Mouse (Mus musculus) layer of hippocampus, postnatal 25 days (tissue): ENCODE data around the gene Opalin. TPM values are rescaled to one million over a fixed set of nuclear protein-coding genes. Genes with fewer than 3 reads are reported as not detected.

Source experiments
- DNase-seq, 2 experiments: peaks; one replicate each; pipeline ENCODE4 v3.0.0; 2022; ENCODE audit warnings: mixed read lengths in 2 of 2, low spot score in 1 of 2; ENCODE audit errors: extremely low spot score in 1 of 2
- total RNA-seq, 2 experiments: library from RNA; stranded (reverse); gene quantifications; 2 replicates each; pipeline ENCODE4 v1.2.3; 2021

The Opalin gene
- total RNA-seq, 2 experiments from 2014 or later, result 20.0 to 22.9 TPM

- no peak for DNase-seq
Observed at GRCm38 (mm10) chr19:41081589-41081988, 4.7 kb upstream of the Opalin start.

GRCm38 (mm10) chr19:41073746-41074455 lies 3.0 kb downstream of the Opalin start:
- no peak for DNase-seq

GRCm38 (mm10) chr19:41071500-41071899 lies 5.4 kb downstream of the Opalin start:
- DNase-seq, result peak; percentile 89 to 99

- no peak for DNase-seq
Observed at GRCm38 (mm10) chr19:41054702-41055101, 22.2 kb downstream of the Opalin start.

GRCm38 (mm10) chr19:41053530-41053929 lies 23.4 kb downstream of the Opalin start:
- peak in 1 of 2 experiments; percentile 27 for DNase-seq

- no peak for DNase-seq
Observed at GRCm38 (mm10) chr19:41052247-41052646, 24.7 kb downstream of the Opalin start.

- no peak for DNase-seq
Observed at GRCm38 (mm10) chr19:41051714-41052113, 25.2 kb downstream of the Opalin start.

- DNase-seq, result no peak
Observed at GRCm38 (mm10) chr19:41048187-41048559, 28.7 kb downstream of the Opalin start.

DNA sequence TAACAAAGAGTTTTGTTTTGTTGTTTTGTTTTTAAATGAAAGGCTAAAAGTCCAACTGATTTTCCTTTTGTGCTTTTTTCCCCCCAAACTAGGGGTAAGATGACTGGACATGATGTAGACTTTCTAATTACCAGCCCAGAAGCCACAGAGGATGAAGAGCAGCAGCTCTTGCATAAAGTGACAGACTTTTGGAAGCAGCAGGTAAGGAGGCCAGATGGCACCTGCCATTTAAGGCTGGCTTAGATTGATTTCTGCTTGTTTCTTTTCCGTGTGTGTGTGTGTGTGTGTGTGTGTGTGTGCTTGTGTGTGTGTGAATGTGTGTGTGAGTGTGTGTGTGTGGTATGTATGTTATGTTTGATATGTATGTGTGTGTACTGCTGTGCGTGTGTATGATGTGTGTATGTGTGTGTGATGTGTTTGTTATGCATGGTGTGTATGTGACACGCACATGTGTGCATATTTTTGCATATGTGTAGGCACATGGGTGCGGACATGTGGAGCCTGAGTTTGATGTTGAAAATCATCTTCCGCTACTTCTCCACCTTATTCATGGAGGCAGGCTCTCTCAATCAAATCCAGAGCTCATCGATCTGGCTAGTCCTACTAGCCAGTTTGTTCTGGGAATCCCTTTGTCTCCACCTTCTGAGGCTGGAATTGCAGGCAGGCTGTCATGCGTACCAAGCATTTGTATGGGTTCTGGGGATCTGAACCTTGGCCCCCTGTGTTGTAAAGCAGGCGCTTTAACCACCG lies 29.3 kb downstream of the Opalin start:
- peak in 1 of 2 experiments; percentile 59 for DNase-seq

- no peak for DNase-seq
Observed at GRCm38 (mm10) chr19:41045091-41045770, 31.7 kb downstream of the Opalin start.

DNA sequence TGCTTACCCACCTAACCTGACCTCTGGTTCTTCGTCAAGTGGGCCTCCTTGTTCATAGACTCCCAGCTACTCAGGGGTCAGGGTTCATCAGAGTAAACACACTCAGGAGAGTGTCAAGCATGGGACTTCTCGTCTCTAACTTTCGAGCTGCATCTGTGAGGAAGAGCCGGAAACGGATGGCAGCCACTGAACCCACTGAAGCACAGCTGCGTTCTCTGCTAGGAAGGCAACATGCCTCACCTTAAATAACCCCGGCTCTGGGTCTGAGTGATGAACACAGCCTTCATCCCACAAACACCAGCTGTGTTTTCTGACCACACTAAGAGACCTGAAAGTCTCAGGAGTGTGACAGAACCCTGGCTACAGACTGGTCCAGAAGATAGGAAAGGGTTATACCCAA lies 37.8 kb downstream of the Opalin start:
- DNase-seq, result no peak

DNA sequence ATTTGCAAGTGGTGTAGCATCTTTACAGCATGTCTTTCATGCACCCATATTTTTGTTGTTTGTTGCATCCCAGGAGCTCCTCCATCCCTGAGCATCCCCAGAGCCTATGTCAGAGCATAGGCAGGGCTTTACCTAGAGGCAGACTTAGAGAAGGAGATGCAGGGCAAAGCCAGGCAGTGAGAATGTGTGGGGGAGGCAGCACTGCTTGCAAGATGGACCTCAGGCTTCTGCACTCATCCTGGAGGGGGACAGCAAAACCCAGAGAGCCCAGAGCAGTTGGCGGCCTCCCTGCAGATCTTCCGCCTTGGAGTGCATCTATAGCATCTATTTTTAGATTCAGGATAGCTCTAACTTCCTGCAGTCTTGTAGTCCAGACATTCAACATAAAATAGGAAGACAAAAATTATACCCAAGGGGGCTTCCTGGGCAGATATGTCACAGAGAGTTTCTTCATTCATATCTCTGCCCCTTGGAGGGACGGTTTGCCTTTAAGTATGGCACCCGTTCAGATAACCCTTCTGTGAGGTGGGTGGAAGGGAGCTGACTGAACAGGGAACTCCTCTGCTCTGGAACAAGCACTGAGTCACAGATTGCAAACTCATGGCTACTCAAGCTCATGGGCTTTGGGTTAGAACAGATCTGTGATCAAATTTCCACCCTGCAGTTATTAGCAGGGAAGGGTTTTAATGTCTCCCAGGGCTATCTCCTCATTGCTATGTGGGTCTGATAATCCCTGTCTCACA lies 40.9 kb downstream of the Opalin start:
- DNase-seq, result no peak

DNA sequence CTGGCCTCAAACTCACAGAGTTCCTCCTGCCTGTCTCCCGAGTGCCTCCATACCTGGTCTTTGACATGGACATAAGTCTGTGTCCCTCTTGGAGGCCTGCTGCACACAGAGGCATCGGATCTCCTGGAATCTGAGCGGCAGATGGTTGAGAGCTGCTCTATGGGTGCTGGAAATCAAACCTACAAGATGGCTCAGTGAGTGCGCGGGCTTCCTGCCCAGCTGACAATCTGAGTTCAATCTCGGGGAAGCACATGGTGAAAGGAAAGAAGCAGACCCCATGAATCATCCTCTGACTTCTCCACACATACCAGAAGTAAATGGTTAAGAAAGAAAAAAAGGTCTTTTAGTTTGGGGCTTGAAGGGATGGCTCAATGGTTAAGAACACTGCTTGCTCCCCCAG lies 45.0 kb downstream of the Opalin start:
- DNase-seq, result no peak

DNA sequence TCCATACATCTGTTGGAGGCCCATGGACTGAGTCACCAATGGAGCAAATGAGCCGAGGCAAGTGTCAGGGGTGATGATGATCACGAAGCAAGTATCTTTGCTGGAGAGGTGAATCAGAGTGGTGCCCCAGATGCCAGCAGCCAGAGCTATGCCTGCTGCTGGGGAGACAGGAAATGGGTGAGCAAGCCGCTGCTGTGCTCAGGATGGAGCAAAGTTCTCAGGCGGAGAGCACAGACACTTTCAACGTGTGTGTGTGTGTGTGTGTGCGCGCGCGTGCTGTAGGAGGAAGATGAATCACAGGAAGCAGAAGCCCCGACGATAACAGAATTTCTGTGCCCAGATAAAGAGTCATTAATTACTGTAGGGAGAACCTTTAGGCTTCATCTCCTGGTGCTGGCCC lies 45.9 kb downstream of the Opalin start:
- DNase-seq, result no peak

- DNase-seq, result no peak
Observed at GRCm38 (mm10) chr19:41030161-41030560, 46.8 kb downstream of the Opalin start.

DNA sequence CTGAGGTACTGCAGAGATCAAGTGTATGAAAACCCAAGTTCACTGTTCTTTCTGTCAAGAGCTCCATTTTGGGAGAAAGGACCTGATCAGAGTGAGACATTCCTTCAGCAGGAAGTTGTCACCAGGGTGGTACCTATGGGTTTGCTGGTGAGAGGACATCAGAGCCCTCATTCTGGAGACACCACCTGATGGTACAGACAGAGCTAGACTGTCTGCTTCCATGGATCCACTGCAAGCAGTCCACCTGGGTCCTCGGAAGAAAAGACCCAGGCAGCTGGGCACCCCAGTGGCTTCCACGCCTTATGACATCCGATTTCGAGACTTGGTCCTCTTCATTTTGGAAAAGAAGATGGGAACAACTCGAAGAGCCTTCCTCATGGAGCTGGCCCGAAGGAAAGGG lies 47.7 kb downstream of the Opalin start, which contains the start of gene Dntt:
Gene Dntt, plus strand, starts transcription at position 57 of the 400 bp plus-strand sequence.
- DNase-seq, result no peak

DNA sequence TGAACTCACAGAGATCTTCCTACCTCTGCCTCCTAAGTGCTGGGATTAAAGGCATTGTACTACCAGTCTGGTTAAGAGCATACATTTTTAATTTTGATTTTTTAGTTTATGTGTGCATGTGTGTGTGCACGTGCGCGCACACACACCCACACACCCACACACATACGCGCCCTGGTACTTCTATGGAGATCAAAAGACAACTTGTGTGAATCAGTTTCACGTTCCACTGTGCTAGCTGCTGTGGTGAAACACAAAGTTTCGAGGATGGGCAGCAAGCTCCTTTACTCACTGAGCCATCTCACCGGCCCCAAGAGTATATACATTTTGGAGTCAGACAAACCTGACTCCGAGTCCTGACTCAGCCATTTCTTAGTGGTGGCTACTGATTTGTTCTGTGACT lies 49.3 kb downstream of the Opalin start:
- no peak for DNase-seq

GRCm38 (mm10) chr19:41027024-41027423 lies 49.9 kb downstream of the Opalin start:
- DNase-seq, result no peak

- no peak for DNase-seq
Observed at GRCm38 (mm10) chr19:41026551-41026950, 50.4 kb downstream of the Opalin start.

DNA sequence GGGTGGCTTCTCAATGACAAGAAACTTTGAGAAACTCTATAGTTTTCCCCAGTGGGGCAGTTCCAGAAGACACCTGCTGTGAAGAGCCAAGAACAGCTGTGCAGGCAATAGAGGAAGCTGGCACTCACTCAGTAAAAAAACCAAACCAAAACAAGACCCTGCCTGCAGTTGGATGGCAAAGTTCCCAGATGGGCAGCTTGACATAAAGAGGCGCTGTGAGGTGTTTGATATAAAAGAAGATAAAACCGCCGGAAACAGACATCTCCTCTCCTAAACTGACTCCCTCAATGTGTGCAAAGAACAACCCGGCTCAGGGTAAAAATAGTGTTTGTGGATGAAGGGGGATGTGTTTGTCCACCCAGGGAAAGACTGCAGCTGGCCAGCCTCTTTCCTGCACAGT lies 54.7 kb downstream of the Opalin start:
- DNase-seq, result no peak

- no peak for DNase-seq
Observed at GRCm38 (mm10) chr19:41020537-41020936, 56.4 kb downstream of the Opalin start.
